Mouse (Mus musculus) neutrophil, adult 5-6 weeks (primary cell): ENCODE data around the gene Dvl2. TPM values are rescaled to one million over a fixed set of nuclear protein-coding genes. Genes with fewer than 3 reads are reported as not detected.

Experiments used
- ATAC-seq: fragments of 151-379, 151-347 bp; 2 replicates; pipeline ENCODE4 v1.8.0; 2017; ENCODE audit warnings: mild to moderate bottlenecking, moderate TSS enrichment; ENCODE audit not compliant: insufficient number of reproducible peaks, poor library complexity, low FRiP score, severe bottlenecking; ENCODE audit errors: extremely low read depth
- total RNA-seq: library from RNA; stranded (forward); fragments of 200-1000 nt; gene quantifications from 2 replicates; pipeline ENCODE4 v1.2.3, GENCODE M21; 2017

The Dvl2 gene
- total RNA-seq, 1 experiment from 2014 or later = 41.7 TPM

DNA sequence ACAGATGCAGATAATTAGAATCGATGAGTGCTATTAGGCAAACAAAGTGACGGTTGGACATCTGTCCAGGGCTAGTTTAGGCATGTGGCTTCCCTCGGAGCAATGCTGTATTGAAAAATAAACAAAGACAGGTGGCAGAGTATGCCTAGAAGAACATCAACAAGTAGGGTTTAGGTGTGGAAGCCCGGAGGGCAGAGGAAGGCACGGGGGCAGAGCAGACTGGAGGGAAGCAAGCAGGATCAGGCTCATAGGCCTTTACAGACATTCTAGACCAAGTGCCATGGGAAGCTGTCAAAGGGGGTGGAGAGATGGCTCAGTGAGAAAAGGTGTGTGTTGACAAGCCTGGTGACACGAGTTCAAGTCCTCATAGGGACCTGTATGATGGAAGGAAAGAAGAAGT is 49.0 kb downstream of the Dvl2 start:
- ATAC-seq = no peak

DNA sequence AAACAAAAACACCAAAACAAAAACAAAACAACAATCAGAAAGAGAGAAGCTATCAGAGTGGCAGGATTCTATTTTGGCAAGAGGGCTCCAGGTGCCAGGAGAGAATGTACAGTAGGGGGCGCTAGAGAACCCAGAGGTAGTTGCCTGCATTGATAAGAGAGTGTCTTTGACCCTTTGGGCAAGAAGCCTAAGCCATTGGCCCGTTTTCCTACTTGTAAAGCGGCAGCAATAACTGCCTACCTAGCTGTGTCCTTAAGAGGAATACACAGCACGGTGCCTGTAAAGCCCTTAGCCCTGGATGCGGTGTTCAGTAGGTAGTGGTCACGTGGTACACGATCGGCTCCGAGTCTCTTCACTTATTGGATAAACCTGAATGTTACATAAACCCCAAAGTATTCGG is 49.4 kb downstream of the Dvl2 start:
- no peak for ATAC-seq

GRCm38 (mm10) chr11:70053156-70053555 is 52.8 kb downstream of the Dvl2 start:
- ATAC-seq = no peak

DNA sequence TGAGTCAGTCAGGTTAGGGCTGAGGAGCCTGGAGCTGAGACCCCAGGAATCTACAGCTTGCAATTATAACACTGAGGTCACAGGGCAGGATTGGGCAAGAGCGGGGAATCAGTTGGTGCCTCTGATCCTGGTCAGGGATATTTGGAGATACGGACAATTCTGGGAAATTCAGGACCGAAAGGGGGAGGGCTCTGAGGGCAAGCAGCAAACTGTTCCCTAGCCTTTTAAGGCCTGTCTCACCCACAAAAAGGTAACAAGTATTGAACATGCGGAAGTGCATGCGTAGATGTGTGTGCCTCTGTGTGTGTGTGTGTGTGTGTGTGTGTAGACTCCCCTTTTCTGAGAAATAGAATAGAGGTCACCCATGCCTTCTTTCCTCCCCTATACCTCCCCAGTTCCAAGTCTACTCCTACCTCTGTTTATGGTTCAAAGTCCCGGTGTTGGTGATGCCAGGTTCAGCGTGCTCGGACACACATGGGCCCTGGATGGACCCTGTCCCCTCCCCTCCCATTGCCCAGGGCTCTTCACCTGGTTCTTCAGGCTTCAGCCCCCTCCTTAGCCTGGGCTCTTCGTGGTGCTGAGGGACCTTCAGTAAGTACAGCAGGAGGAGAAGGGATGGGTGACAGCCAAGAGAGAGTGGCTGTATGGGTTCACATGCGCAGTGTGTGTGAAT is 53.6 kb downstream of the Dvl2 start, which contains the start of gene Asgr1:
Gene Asgr1, plus strand, starts transcription at position 188 of the 673 bp plus-strand sequence.
- no peak for ATAC-seq

- peak; percentile 67 for ATAC-seq
These were observed 55.3 kb downstream of the Dvl2 start for GRCm38 (mm10) chr11:70055618-70056214.

DNA sequence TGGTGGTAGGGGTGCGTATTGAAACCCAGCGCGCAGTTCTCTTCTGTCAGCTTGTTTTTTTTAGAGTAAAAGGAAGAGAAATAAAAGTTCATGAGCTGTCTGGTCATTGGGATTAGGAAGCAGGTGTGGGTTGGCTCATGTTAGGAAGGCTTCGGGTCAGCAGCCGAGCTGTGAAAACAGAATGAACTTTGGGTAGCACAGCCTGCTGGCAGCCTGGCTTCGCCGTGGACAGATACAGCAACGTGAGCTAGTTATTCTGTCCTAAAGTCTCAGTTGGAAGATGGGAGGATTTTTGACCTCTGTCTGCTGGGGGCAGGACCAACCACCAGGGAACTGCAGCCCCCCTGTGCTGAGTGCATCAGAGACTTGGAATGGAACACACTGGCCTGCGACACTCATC is 57.4 kb downstream of the Dvl2 start:
- ATAC-seq = no peak

- no peak for ATAC-seq
These were observed 59.5 kb downstream of the Dvl2 start for GRCm38 (mm10) chr11:70059930-70060329.

Other genes with a start within 250 kb of the Dvl2 start
- 40.2 and 59.4 TPM in 2 replicates for gene Polr2a, start 242.0 kb upstream of the Dvl2 start, total RNA-seq
- gene Slc35g3, start 238.6 kb upstream of the Dvl2 start, total RNA-seq = not detected in 2 replicates
- gene Zbtb4, start 234.7 kb upstream of the Dvl2 start, total RNA-seq = 22.0 and 27.8 TPM in 2 replicates
- 3.5 and 5.3 TPM in 2 replicates for gene Chrnb1, start 204.7 kb upstream of the Dvl2 start, total RNA-seq
- gene Fgf11, start 198.7 kb upstream of the Dvl2 start, total RNA-seq = not detected in 2 replicates
- gene Tmem102, start 195.0 kb upstream of the Dvl2 start, total RNA-seq = 0.58 TPM in 1 of 2 replicates, not detected in the other
- not detected in 2 replicates for gene Gm39566, start 185.3 kb upstream of the Dvl2 start, total RNA-seq
- gene Spem2, start 182.1 kb upstream of the Dvl2 start, total RNA-seq = 0.47 TPM in 1 of 2 replicates, not detected in the other
- not detected in 2 replicates for gene Spem1, start 178.4 kb upstream of the Dvl2 start, total RNA-seq
- gene Nlgn2, start 162.8 kb upstream of the Dvl2 start, total RNA-seq = 0.12 TPM in 1 of 2 replicates, not detected in the other
- gene Tmem256, start 162.1 kb upstream of the Dvl2 start, total RNA-seq = 9.1 and 13.3 TPM in 2 replicates
- gene Plscr3, start 154.2 kb upstream of the Dvl2 start, total RNA-seq = 4.4 and 5.0 TPM in 2 replicates
- not detected in 2 replicates for gene Tnk1, start 141.9 kb upstream of the Dvl2 start, total RNA-seq
- not detected in 2 replicates for gene Tmem95, start 122.6 kb upstream of the Dvl2 start, total RNA-seq
- 9.0 and 9.5 TPM in 2 replicates for gene Kctd11, start 119.2 kb upstream of the Dvl2 start, total RNA-seq
- gene Acap1, start 105.1 kb upstream of the Dvl2 start, total RNA-seq = 245 and 247 TPM in 2 replicates
- 2.8 and 3.8 TPM in 2 replicates for gene 2810408A11Rik, start 99.6 kb upstream of the Dvl2 start, total RNA-seq
- 64.1 and 71.1 TPM in 2 replicates for gene Neurl4, start 99.5 kb upstream of the Dvl2 start, total RNA-seq
- 103 TPM in 2 replicates for gene Gps2, start 86.7 kb upstream of the Dvl2 start, total RNA-seq
- 155 and 165 TPM in 2 replicates for gene Eif5a, start 78.6 kb upstream of the Dvl2 start, total RNA-seq
- gene Ybx2, start 64.8 kb upstream of the Dvl2 start, total RNA-seq = not detected in 2 replicates
- not detected in 2 replicates for gene Slc2a4, start 52.4 kb upstream of the Dvl2 start, total RNA-seq
- 0.47 TPM in 1 of 2 replicates, not detected in the other for gene Cldn7, start 35.8 kb upstream of the Dvl2 start, total RNA-seq
- 31.4 and 42.8 TPM in 2 replicates for gene Ctdnep1, start 19.4 kb upstream of the Dvl2 start, total RNA-seq
- 21.6 and 23.2 TPM in 2 replicates for gene Elp5, start 18.1 kb upstream of the Dvl2 start, total RNA-seq
- 397 and 455 TPM in 2 replicates for gene Gabarap, start 9.5 kb upstream of the Dvl2 start, total RNA-seq
- 74.4 and 80.3 TPM in 2 replicates for gene Phf23, start 4.8 kb upstream of the Dvl2 start, total RNA-seq
- gene Acadvl, start 14.8 kb downstream of the Dvl2 start, total RNA-seq = 45.2 and 46.7 TPM in 2 replicates
- gene Dlg4, start 16.3 kb downstream of the Dvl2 start, total RNA-seq = 2.4 and 2.9 TPM in 2 replicates
- gene Asgr1, start 53.5 kb downstream of the Dvl2 start, total RNA-seq = not detected in 2 replicates
- gene Asgr2, start 92.0 kb downstream of the Dvl2 start, total RNA-seq = not detected in 2 replicates
- gene Mgl2, start 129.7 kb downstream of the Dvl2 start, total RNA-seq = not detected in 2 replicates
- 2.6 and 3.6 TPM in 2 replicates for gene Clec10a, start 155.6 kb downstream of the Dvl2 start, total RNA-seq
- 1.4 and 2.7 TPM in 2 replicates for gene Slc16a11, start 212.2 kb downstream of the Dvl2 start, total RNA-seq
- gene Slc16a13, start 220.5 kb downstream of the Dvl2 start, total RNA-seq = 1.5 and 2.1 TPM in 2 replicates
- gene Bcl6b, start 229.2 kb downstream of the Dvl2 start, total RNA-seq = 0.12 TPM in 1 of 2 replicates, not detected in the other
- 21.9 and 26.8 TPM in 2 replicates for gene 0610010K14Rik, start 237.3 kb downstream of the Dvl2 start, total RNA-seq
- 0.47 and 0.86 TPM in 2 replicates for gene Gm21988, start 239.2 kb downstream of the Dvl2 start, total RNA-seq
- gene Rnasek, start 239.2 kb downstream of the Dvl2 start, total RNA-seq = 60.4 and 69.0 TPM in 2 replicates